Mouse (Mus musculus): ENCODE data around the gene Cul1. TPM values are rescaled to one million over a fixed set of nuclear protein-coding genes. Genes with fewer than 3 reads are reported as not detected.

The Cul1 gene
- total RNA-seq, 2 experiments from 2014 or later: 113 to 126 TPM

GRCm38 (mm10) chr6:47467058-47467457 is 13.9 kb downstream of the Cul1 start:
- no peak for DNase-seq (ENCODE audit: low spot score in 2 of 2)
- intact Hi-C loops (cut with DNase I): no loop called here

- DNase-seq (ENCODE audit: low spot score in 2 of 2): no peak
- intact Hi-C loops (cut with DNase I): no loop called here
Observed at GRCm38 (mm10) chr6:47469760-47470159, 16.6 kb downstream of the Cul1 start.

DNA sequence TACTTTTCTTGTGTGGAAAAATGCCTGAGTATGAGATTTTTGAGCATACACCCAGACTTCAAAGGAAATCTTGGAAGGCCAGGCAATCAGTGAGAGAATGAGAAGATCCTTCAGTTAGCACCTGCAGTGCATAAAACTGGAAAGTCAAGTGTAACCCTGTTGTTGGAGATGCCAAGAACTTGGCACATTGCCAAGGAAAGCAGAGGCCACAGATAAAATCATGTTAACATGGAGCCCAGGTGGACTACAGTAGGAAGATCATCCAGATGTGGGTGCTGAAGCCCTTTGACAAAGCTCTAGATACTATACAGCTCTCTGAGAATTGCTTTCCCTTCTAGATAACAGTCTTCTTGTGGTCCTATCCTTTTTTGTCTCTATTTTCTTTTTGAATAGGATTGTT is 19.2 kb downstream of the Cul1 start:
- intact Hi-C loops (cut with DNase I): no loop called here
- DNase-seq (ENCODE audit: low spot score in 2 of 2): no peak

GRCm38 (mm10) chr6:47482027-47482426 is 28.8 kb downstream of the Cul1 start:
- intact Hi-C loops (cut with DNase I): no loop called here
- no peak for DNase-seq (ENCODE audit: low spot score in 2 of 2)

- intact Hi-C loops (cut with DNase I): no loop called here
- no peak for DNase-seq (ENCODE audit: low spot score in 2 of 2)
Observed at GRCm38 (mm10) chr6:47494562-47494961, 41.4 kb downstream of the Cul1 start.

DNA sequence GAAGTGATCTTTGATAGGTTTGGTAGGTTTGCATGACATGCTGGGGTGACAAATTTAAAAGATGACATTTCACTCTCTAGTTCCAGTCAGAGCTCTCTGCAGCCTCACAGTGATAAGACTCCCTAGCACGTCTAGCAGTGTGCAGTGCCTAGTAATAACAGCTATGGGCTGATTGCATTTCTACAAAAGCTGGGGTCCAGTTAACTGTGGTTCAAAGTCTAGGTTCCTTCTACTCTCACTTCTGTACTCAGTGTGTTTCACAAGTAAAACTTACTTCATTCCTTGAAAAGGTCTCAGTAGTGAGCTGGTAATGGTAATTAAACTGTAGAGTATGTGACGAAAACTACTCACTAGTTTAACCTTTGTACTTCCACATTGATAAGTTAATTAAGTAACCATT is 66.8 kb downstream of the Cul1 start:
- intact Hi-C loops (cut with DNase I): no loop called here
- no peak for DNase-seq (ENCODE audit: low spot score in 2 of 2)

DNA sequence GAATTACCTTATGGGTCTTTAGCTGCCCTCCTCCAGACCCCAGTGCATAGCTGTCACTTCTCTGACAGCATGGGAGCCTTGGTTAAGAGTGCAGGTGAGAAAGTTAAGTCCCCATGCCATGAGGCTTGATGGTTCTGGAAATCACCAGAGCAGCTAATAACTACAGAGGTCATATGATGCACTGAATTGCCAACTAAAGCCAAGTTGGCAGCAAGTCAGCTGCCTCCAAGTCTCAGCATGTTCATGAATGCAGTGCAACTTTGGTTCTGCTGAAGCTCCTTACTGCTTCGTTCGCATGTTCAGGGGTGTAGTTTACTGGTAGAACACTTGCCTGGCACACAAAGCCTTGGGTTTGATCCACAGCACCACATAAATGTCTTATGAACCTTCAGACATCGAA is 69.2 kb downstream of the Cul1 start:
- intact Hi-C loops (cut with DNase I): no loop called here
- no peak for DNase-seq (ENCODE audit: low spot score in 2 of 2)

DNA sequence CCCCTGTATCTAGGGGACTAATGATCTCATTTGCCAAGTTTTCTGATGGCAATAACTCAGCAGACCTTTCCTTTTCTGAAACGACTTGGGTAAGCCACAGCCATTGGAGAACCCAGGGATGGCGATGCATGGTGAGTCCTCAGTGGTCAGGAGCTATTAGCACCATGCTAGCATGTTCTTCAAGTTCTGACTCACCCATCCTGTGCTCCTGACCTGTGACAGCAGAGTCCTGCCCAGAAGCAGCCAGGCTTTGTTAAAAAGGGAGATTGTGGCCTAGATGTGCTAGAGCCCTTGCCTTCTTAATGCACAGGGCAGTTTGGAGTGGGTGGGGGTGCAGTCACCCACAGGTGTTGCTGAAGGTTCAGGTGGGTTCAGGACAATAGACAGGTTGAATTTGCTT is 71.8 kb downstream of the Cul1 start:
- intact Hi-C loops (cut with DNase I): no loop called here
- no peak for DNase-seq (ENCODE audit: low spot score in 2 of 2)

DNA sequence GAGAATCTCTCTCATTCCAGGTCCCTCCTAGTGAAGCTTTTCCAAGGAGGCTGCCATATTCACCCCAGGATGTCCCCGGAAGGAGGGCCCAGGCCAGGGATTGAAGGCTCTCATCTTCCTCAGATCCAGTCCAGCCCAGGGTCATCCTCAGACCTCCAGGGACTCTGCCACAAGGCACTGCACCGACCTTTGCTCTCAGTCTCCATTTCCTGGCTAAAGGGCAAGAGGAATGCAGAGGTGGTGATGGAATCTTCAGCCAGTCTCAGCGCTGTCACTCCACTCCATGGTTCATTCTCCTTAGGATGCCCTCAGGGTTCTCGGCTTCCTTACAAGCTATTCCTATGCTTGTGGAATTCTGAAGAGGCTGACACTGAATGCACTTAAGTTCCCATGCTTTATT is 73.2 kb downstream of the Cul1 start:
- intact Hi-C loops (cut with DNase I): no loop called here

GRCm38 (mm10) chr6:47527129-47527528 is 73.9 kb downstream of the Cul1 start:
- intact Hi-C loops (cut with DNase I): no loop called here
- DNase-seq (ENCODE audit: low spot score in 2 of 2): no peak

More for the DNA sequence above, 73.2 kb downstream of the Cul1 start:
- no peak for DNase-seq (ENCODE audit: low spot score in 2 of 2)

- DNase-seq (ENCODE audit: low spot score in 2 of 2): no peak
- intact Hi-C loops (cut with DNase I): no loop called here
Observed at GRCm38 (mm10) chr6:47527655-47528054, 74.5 kb downstream of the Cul1 start.

GRCm38 (mm10) chr6:47532547-47532946 is 79.3 kb downstream of the Cul1 start:
- intact Hi-C loops (cut with DNase I): no loop called here
- no peak for DNase-seq (ENCODE audit: low spot score in 2 of 2)

- DNase-seq (ENCODE audit: low spot score in 2 of 2): no peak
- intact Hi-C loops (cut with DNase I): no loop called here
Observed at GRCm38 (mm10) chr6:47535333-47535732, 82.1 kb downstream of the Cul1 start.

- no peak for DNase-seq (ENCODE audit: low spot score in 2 of 2)
- intact Hi-C loops (cut with DNase I): no loop called here
Observed at GRCm38 (mm10) chr6:47552280-47552679, 99.1 kb downstream of the Cul1 start.

GRCm38 (mm10) chr6:47559287-47559686 is 106.1 kb downstream of the Cul1 start:
- intact Hi-C loops (cut with DNase I): no loop called here
- no peak for DNase-seq (ENCODE audit: low spot score in 2 of 2)

DNA sequence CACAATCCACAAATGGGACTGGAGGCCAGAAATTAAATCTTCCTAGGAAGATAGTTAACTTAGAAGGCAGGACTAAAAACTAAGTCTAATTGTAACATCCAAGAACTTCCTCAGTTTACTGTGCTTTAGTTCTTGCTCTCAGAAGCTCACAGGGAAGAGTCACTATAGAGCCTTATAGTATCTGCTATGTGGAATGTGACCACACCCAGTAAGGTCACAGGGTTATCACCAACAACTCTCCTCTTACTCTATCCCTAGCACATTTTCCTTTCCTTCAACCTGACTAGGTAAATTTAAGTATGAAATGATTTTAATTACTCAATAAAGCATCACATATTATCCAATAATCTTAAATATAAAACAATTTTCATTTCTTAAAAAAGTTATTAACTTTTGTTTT is 107.2 kb downstream of the Cul1 start:
- no peak for DNase-seq (ENCODE audit: low spot score in 2 of 2)
- intact Hi-C loops (cut with DNase I): no loop called here

DNA sequence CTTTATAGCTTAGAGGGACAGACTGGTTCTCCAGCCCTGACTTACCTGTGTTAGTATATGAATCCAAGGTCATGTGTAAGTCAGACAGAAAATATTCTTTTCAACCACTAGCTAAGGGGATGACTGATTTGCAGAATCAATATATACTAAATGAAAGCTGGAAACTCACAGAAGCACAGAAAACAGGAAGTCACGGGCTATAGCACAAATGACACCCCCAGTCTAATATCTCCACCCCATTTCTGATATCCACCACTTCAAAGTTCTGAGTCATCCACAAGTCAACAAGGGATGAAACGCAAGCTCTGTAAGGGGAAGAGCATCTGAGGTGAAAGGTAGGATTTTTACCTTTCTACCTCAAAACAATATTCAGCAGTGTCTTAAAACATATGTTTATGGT is 107.6 kb downstream of the Cul1 start:
- DNase-seq (ENCODE audit: low spot score in 2 of 2): no peak
- intact Hi-C loops (cut with DNase I): no loop called here

DNA sequence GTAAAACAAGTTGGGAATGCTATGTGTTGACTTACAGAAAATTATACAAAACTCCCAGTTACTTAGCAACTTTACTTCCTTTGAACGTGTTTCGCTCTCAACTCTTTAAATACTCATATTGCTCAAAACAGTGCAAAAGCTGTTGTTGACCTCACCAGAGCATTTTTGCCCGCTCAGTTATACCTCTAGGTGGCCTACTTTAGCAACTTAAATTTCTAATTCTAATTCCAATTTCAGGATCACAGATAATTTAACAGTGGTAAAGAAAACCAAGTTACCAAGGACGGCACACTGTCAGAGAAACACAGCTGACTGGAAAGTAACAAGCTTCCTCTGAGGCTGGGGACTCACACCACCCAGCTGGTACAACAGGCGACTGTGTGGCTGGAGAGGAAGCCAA is 108.2 kb downstream of the Cul1 start:
- intact Hi-C loops (cut with DNase I): no loop called here
- DNase-seq (ENCODE audit: low spot score in 2 of 2): no peak

GRCm38 (mm10) chr6:47565326-47566035 is 112.3 kb downstream of the Cul1 start:
- intact Hi-C loops (cut with DNase I): no loop called here
- DNase-seq (ENCODE audit: low spot score in 2 of 2): no peak

- intact Hi-C loops (cut with DNase I): no loop called here
- no peak for DNase-seq (ENCODE audit: low spot score in 2 of 2)
Observed at GRCm38 (mm10) chr6:47572887-47573286, 119.7 kb downstream of the Cul1 start.

Data from left cerebral cortex, postnatal 36 days (tissue).